Mouse (Mus musculus) embryonic facial prominence, embryonic 12.5 days (tissue): ENCODE measurements around the gene Mid1ip1. TPM values are rescaled to one million over a fixed set of nuclear protein-coding genes. Genes with fewer than 3 reads are reported as not detected.

ENCODE experiments used
- ATAC-seq: fragments of 200-750 bp; cut with Nextera tagmentation; 2 replicates; pipeline ENCODE4 v1.8.0; 2017; ENCODE audit not compliant: insufficient number of reproducible peaks, insufficient read depth, low FRiP score, low TSS enrichment
- H3K27ac ChIP-seq: fragments of 300-500 bp; sonication (generic); 2 replicates; pipeline ENCODE4 v1.5.1; 2016; ENCODE audit warnings: mild to moderate bottlenecking
- H3K27me3 ChIP-seq: fragments of 300-500 bp; sonication (generic); 2 replicates; pipeline ENCODE4 v1.6.1; 2016; ENCODE audit warnings: mild to moderate bottlenecking, moderate library complexity
- H3K36me3 ChIP-seq: fragments of 300-500 bp; sonication (generic); 2 replicates; pipeline ENCODE4 v1.6.1; 2016; ENCODE audit warnings: mild to moderate bottlenecking
- H3K4me1 ChIP-seq: fragments of 300-500 bp; sonication (generic); 2 replicates; pipeline ENCODE4 v1.6.1; 2016
- H3K4me2 ChIP-seq: fragments of 300-500 bp; sonication (generic); replicated peaks from 2 replicates; pipeline ENCODE4 v1.6.1; 2016; ENCODE audit warnings: mild to moderate bottlenecking, moderate library complexity
- H3K4me3 ChIP-seq: fragments of 300-500 bp; sonication (generic); 2 replicates; pipeline ENCODE4 v1.5.1; 2016; ENCODE audit warnings: mild to moderate bottlenecking
- H3K9ac ChIP-seq: fragments of 300-500 bp; sonication (generic); 2 replicates; pipeline ENCODE4 v1.6.1; 2016; ENCODE audit warnings: mild to moderate bottlenecking, moderate library complexity
- H3K9me3 ChIP-seq: fragments of 300-500 bp; sonication (generic); 2 replicates; pipeline ENCODE4 v1.6.1; 2016; ENCODE audit warnings: mild to moderate bottlenecking, moderate library complexity
- WGBS: fragments of 180-500 bp; shearing (Covaris S2); methylation state at CpG from one replicate; pipeline ENCODE4 v1.1.7; 2016; 5-methylcytosine and 5-hydroxymethylcytosine counted together
- polyA plus RNA-seq: library from polyadenylated mRNA; unstranded; fragments of >200 nt; fragmentation: Nextera tagmentation; extraction: Ambion mirVana; gene quantifications from 2 replicates; pipeline ENCODE4 v1.2.1, GENCODE M21; 2016

Mid1ip1 gene
- polyA plus RNA-seq, 1 experiment from 2014 or later: 29.7 TPM

- WGBS: 16% methylated on average over 1 of the region's 1 CpGs
- no peak overlapping the region for H3K27ac ChIP-seq
- H3K4me3 ChIP-seq: no peak overlapping the region
- H3K9ac ChIP-seq: no peak overlapping the region
- no peak for ATAC-seq
- no peaks in the 10 kb centered on the region for H3K9me3 ChIP-seq
- H3K36me3 ChIP-seq: no peaks in the 10 kb centered on the region
- H3K4me1 ChIP-seq: no peaks in the 10 kb centered on the region
- H3K4me2 ChIP-seq: no peak overlapping the region
- H3K27me3 ChIP-seq: no peaks in the 10 kb centered on the region
These were observed 19.6 kb downstream of the Mid1ip1 start for GRCm38 (mm10) chrX:10734453-10734852.

- Histone ChIP-seq H3K4me2 (no peak overlapping the region), H3K27me3 (no peaks in the 10 kb centered on the region), H3K4me1 (no peaks in the 10 kb centered on the region), H3K9ac (no peak overlapping the region), H3K27ac (no peak overlapping the region), H3K9me3 (no peaks in the 10 kb centered on the region), H3K36me3 (no peaks in the 10 kb centered on the region), H3K4me3 (no peak overlapping the region)
- ATAC-seq: no peak
- WGBS: 59% methylated on average over 1 of the region's 1 CpGs
These were observed 20.1 kb downstream of the Mid1ip1 start for GRCm38 (mm10) chrX:10734874-10735273.

- Histone ChIP-seq H3K36me3 (no peaks in the 10 kb centered on the region), H3K4me3 (no peak overlapping the region), H3K4me1 (no peaks in the 10 kb centered on the region), H3K4me2 (no peak overlapping the region), H3K27me3 (no peaks in the 10 kb centered on the region), H3K27ac (no peak overlapping the region), H3K9me3 (no peaks in the 10 kb centered on the region), H3K9ac (no peak overlapping the region)
- no peak for ATAC-seq
- whole genome bisulfite sequencing: 45% methylated on average over 4 of the region's 4 CpGs
These were observed 44.1 kb downstream of the Mid1ip1 start for GRCm38 (mm10) chrX:10758866-10759265.

- Histone ChIP-seq H3K9me3 (no peaks in the 10 kb centered on the region), H3K4me2 (no peak overlapping the region), H3K36me3 (no peaks in the 10 kb centered on the region), H3K4me1 (no peaks in the 10 kb centered on the region), H3K9ac (no peak overlapping the region), H3K27ac (no peak overlapping the region), H3K4me3 (no peak overlapping the region), H3K27me3 (no peaks in the 10 kb centered on the region; the same call in 1 of the 2 replicates)
- WGBS: 63% methylated on average over 10 of the region's 10 CpGs
- no peak for ATAC-seq
These were observed 48.7 kb downstream of the Mid1ip1 start for GRCm38 (mm10) chrX:10763476-10764016.

Other genes starting within 250 kb of the Mid1ip1 start
- gene Tspan7, start 229.9 kb upstream of the Mid1ip1 start, polyA plus RNA-seq: 67.8 and 70.4 TPM in 2 replicates